Mouse (Mus musculus): ENCODE results near the gene Gfm2. TPM values are rescaled to one million over a fixed set of nuclear protein-coding genes. Genes with fewer than 3 reads are reported as not detected.
A peak's percentile ranks its signal among the peaks of the same experiment; 100 is the strongest.

The Gfm2 gene
- polyA plus RNA-seq, 1 experiment, result 35.9 TPM

DNA sequence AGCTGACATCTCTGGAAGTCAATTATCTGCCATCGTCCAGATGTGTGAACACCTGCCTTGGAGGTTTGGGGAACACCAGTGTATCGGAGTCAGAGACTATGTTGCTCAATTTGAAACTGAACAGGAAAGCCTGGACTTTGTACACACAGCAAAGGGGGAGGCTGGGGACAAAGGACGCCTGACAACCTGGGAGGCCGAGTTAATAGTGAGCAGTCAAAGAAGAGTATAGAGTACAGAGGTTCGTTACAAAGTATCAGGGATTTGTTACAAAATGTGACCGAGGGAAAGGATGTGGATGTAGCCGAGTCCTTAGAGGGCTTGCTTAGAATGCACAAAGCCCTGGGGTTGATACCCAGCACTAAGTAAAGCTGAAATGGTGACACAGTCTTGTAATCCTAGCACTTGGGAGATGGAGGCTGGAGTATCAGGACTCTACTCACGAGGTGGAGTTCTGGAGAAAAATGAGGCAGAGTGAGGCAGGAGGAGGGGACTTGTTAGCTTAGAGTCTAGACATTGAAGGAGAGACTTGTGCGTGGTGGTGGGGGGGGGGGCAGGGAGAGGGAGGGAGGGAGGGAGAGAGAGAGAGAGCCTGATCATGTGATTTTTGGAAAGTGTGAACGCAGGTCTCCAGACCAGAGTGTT is 86.7 kb downstream of the Gfm2 start:
- DNase-seq (ENCODE audit: extremely low spot score in 1 of 2, low spot score in 1 of 2), result no peak

DNA sequence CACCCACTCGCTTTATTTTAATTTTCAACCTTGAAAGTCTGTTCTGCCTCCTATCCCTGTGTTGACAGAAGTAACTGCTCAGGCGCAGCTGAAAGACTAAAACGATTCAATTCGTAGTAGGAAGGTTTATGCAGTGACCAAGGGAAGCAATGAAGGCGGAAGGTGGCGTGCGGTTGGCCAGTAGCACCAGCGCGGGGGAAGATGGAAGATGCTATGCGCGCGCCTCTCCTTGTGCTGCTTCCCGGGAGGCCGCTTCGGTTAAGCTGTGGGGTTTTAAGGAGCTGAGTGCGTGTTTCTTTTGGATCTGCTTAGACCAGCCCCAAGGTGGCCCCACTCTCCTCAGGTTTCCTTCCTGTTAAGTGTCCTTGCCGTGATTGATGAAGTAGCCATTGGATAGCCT is 87.4 kb downstream of the Gfm2 start:
- DNase-seq (ENCODE audit: extremely low spot score in 1 of 2, low spot score in 1 of 2), result peak in 1 of 2 experiments; percentile 17

DNA sequence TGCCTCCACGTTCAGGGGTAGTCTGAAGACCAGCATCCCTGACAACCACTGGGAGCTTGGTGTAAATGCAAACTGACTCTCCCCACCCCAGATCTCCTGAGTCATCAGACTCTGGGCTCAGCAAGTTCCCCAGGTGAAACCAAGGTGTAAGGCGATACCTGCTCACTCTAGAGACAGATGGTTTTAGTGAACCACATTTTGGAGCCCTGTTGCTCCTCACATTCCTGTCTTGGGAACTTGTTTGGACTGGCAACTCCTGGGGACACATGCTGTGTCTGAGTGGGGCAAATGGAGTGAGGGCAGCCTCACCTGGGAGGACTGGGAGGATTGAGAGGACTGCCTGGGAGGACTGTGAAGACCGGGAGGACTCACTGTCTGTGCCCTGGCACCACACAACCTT is 90.1 kb downstream of the Gfm2 start:
- DNase-seq (ENCODE audit: extremely low spot score in 1 of 2, low spot score in 1 of 2), result no peak

- DNase-seq (ENCODE audit: extremely low spot score in 1 of 2, low spot score in 1 of 2), result no peak
Measured at GRCm38 (mm10) chr13:97230101-97230500, 92.4 kb downstream of the Gfm2 start.

Other genes starting within 250 kb of the Gfm2 start
- 8.1 and 8.8 TPM in 2 replicates for gene Gcnt4, start 213.2 kb upstream of the Gfm2 start, polyA plus RNA-seq (2012; rRNA removed)
- not detected in 2 replicates for gene 1700029F12Rik, start 103.6 kb upstream of the Gfm2 start, polyA plus RNA-seq (2012; rRNA removed)
- gene Fam169a, start 70.7 kb upstream of the Gfm2 start, polyA plus RNA-seq (2012; rRNA removed), result 21.0 and 24.0 TPM in 2 replicates
- gene Gm6169, start 38.7 kb upstream of the Gfm2 start, polyA plus RNA-seq (2012; rRNA removed), result 0.23 and 0.60 TPM in 2 replicates
- gene Nsa2, start within 50 bp of the Gfm2 start, polyA plus RNA-seq (2012; rRNA removed), result 53.2 and 65.2 TPM in 2 replicates
- gene Hexb, start 60.4 kb downstream of the Gfm2 start, polyA plus RNA-seq (2012; rRNA removed), result 108 and 160 TPM in 2 replicates
- 204 and 210 TPM in 2 replicates for gene Enc1, start 103.2 kb downstream of the Gfm2 start, polyA plus RNA-seq (2012; rRNA removed)